Mouse (Mus musculus) CD4-positive naive resting alpha-beta T cell, adult 57 days (primary cell): ENCODE results near the gene 9230104L09Rik. TPM values are rescaled to one million over a fixed set of nuclear protein-coding genes. Genes with fewer than 3 reads are reported as not detected.

Source experiments
- total RNA-seq: library from RNA; stranded (reverse); gene quantifications from one replicate; pipeline ENCODE4 v1.2.4, GENCODE M21; 2023

Gene 9230104L09Rik
- not detected for total RNA-seq

DNA sequence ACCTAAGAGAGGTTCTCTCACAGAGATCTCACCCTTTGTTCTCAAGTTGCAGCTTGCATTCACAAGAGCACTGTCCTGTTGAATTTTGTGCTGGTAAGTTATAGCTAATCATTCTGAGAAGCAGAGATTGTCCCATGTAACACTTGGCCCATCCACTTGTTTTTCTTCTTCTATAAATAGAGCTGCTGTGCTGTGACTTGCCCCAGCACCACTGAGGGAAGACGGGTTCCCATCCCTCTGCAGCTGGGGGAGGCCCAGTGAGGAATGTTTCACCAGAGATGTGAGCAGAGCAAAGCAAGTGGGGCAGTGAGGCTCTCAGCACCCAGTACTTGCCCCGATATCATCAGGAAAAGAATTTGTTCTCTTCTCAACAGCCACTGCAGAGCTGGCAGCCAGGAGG lies at the start of gene 9230104L09Rik:
Gene 9230104L09Rik, minus strand, starts transcription at position 73 of the 400 bp plus-strand sequence.

DNA sequence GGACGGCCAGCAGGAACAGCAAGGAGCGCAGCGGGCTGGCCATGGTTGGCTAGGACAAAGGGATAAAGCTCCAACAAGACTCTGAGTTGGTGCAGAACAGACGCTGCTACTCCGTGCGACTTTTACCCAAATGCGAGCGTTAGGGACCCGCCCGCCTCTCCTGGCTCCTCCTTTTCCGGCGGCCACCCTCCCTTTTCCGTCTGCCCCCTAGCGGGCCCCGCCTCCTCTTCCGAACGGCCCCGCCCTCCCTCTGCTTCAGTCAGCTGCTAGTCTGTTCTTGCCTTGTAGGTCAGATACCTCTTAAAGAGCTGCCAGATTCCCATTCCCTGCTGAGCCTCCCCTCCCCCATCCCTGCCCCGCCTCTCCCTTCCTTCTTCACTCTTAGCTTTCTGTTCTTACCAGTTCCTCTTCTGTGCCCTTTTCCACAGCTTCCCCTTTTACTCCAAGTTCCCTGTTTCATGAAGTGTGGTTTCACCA lies 10.5 kb upstream of the 9230104L09Rik start, which contains the start of gene Cst3:
Gene Cst3, minus strand, starts transcription at position 358 of the 477 bp plus-strand sequence.

DNA sequence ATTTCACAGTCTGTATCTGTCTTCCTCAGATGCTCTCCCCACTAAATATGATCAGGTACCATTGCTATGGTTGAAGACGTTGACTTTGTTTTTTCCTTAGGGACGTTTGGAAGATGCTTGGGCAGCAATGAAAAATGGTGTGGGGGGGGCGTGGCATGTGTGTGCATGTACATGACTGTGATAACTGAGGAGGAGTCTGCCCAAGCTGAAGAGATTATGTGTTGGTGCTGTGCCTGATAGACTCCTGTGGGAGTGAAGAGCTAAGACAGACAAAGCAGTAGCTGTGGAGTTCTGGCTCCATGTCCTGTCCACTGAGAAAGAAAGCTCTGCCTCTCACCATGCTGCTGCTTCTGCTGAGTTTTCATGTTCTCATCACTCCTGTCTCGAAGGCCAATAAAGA lies 29.9 kb downstream of the 9230104L09Rik start, which contains the start of gene Cst9:
Gene Cst9, plus strand, starts transcription at position 236 of the 400 bp plus-strand sequence.

DNA sequence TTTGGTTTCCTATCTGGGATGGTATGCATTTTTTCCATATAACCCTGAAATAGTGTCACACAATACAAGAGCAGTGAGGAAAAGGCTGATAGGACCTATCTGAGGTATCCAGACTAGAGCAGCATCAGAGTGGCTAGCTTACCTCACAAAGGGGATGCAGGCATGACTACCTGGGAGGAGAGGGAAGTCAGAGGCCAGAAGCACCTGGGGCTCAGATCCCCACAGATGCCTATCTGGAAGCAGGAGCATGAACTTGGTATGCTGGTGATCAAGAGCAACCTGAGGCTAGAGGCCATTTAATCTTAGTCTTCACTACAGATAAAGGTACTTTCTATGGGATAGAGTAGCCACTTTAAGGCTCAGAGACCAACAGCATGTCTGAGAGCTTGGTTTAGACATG lies 44.9 kb downstream of the 9230104L09Rik start, which contains the start of gene Cst13:
Gene Cst13, plus strand, starts transcription at position 173 of the 400 bp plus-strand sequence.

GRCm38 (mm10) chr2:148798485-148798884 lies 66.4 kb downstream of the 9230104L09Rik start, which contains the start of gene Cst8:
Cst8 (plus strand) TSS chr2:148798785.

Other genes starting within 250 kb of the 9230104L09Rik start
- gene Nxt1, start 192.4 kb downstream of the 9230104L09Rik start, total RNA-seq = 22.1 TPM
- gene Gzf1, start 184.0 kb downstream of the 9230104L09Rik start, total RNA-seq = 6.8 TPM
- gene Napb, start 132.6 kb downstream of the 9230104L09Rik start, total RNA-seq = 1.1 TPM
- not detected for gene Cstl1, start 114.7 kb downstream of the 9230104L09Rik start, total RNA-seq
- not detected for gene Cst11, start 93.5 kb downstream of the 9230104L09Rik start, total RNA-seq
- not detected for gene 8030411F24Rik, start 83.0 kb downstream of the 9230104L09Rik start, total RNA-seq
- gene Cst12, start 75.7 kb downstream of the 9230104L09Rik start, total RNA-seq = not detected
- not detected for gene Cst8, start 66.3 kb downstream of the 9230104L09Rik start, total RNA-seq
- not detected for gene Cst13, start 45.0 kb downstream of the 9230104L09Rik start, total RNA-seq
- gene Cst9, start 29.9 kb downstream of the 9230104L09Rik start, total RNA-seq = not detected
- 81.4 TPM for gene Cst3, start 10.7 kb upstream of the 9230104L09Rik start, total RNA-seq
- not detected for gene Gm1330, start 138.2 kb upstream of the 9230104L09Rik start, total RNA-seq
- not detected for gene Gm10750, start 152.2 kb upstream of the 9230104L09Rik start, total RNA-seq